Mouse (Mus musculus) cerebellum, adult 2 months (tissue): ENCODE data around the gene Cdca4. TPM values are rescaled to one million over a fixed set of nuclear protein-coding genes. Genes with fewer than 3 reads are reported as not detected.
A peak's percentile ranks its signal among the peaks of the same experiment; 100 is the strongest.

Experiments used
- DNase-seq, 2 experiments: peaks; one replicate each; pipeline ENCODE4 v3.0.0; 2021
- H3K27ac ChIP-seq: fragments of 200-500 bp; 2 replicates; pipeline ENCODE4 v1.5.1; 2012; ENCODE audit warnings: low read length, control low read depth, inconsistent platforms; ENCODE audit not compliant: insufficient read depth
- H3K27me3 ChIP-seq: fragments of 200-500 bp; 2 replicates; pipeline ENCODE4 v1.6.1; 2012; ENCODE audit warnings: inconsistent platforms, mild to moderate bottlenecking, low read length, moderate library complexity; ENCODE audit not compliant: control insufficient read depth, insufficient read depth
- H3K4me1 ChIP-seq: fragments of 200-500 bp; 2 replicates; pipeline ENCODE4 v1.6.1; 2011; ENCODE audit warnings: low read length; ENCODE audit not compliant: control insufficient read depth, insufficient read depth
- H3K4me3 ChIP-seq: fragments of 200-500 bp; replicated peaks from 2 replicates; pipeline ENCODE3; 2011; ENCODE audit warnings: mild to moderate bottlenecking, low read depth, low read length, control low read depth; ENCODE audit not compliant: insufficient read depth
- CTCF ChIP-seq: fragments of 200-500 bp; IDR thresholded peaks from 2 replicates; pipeline ENCODE4 v1.5.1; 2011; ENCODE audit warnings: low read depth, mild to moderate bottlenecking, control low read depth, low read length, moderate library complexity, borderline replicate concordance; ENCODE audit not compliant: insufficient read depth
- POLR2A ChIP-seq: fragments of 200-500 bp; IDR thresholded peaks from 2 replicates; pipeline ENCODE4 v1.6.1; 2011; ENCODE audit warnings: low read length, control low read depth, borderline replicate concordance; ENCODE audit not compliant: insufficient read depth
- WGBS: fragments of 180-500 bp; shearing (Covaris S2); methylation state at CpG from one replicate; pipeline ENCODE4 v1.1.7; 2018; 5-methylcytosine and 5-hydroxymethylcytosine counted together
- polyA plus RNA-seq: library from polyadenylated mRNA; depleted of rRNA; stranded (reverse); fragments of >200 nt; gene quantifications from 2 replicates; pipeline ENCODE4 v1.2.3, GENCODE M21; 2012

The Cdca4 gene
- polyA plus RNA-seq, 1 experiment = 9.3 TPM

DNA sequence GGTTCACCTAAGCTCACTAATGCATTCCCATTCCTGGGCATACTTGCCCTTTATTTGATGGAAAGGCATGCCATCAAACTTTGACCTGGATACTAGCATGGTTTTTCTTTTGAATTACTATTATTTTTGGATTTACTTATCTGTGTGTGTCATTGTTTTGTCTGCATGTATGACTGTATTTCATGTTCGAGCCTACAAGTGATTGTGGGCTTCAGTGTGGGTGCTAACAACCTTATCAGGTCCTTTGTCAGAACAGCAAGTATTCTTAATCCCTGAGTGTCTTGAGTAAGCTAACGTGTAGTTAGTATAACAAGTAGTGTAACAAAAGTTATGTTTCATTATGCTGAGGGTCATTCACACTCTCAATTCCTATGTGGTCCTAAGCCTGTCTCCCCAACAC lies 918 bp upstream of the Cdca4 start:
- Histone ChIP-seq H3K4me3 (peak overlapping the region; percentile 93), H3K4me1 (peaks cover 3% of the 10 kb centered on the region; the same call in 1 of the 2 replicates), H3K27ac (no peak overlapping the region), H3K27me3 (no peaks in the 10 kb centered on the region)
- TF ChIP-seq POLR2A (no peak), CTCF (no peak)
- 23% methylated on average over 2 of the region's 2 CpGs for WGBS
- no peak for DNase-seq

DNA sequence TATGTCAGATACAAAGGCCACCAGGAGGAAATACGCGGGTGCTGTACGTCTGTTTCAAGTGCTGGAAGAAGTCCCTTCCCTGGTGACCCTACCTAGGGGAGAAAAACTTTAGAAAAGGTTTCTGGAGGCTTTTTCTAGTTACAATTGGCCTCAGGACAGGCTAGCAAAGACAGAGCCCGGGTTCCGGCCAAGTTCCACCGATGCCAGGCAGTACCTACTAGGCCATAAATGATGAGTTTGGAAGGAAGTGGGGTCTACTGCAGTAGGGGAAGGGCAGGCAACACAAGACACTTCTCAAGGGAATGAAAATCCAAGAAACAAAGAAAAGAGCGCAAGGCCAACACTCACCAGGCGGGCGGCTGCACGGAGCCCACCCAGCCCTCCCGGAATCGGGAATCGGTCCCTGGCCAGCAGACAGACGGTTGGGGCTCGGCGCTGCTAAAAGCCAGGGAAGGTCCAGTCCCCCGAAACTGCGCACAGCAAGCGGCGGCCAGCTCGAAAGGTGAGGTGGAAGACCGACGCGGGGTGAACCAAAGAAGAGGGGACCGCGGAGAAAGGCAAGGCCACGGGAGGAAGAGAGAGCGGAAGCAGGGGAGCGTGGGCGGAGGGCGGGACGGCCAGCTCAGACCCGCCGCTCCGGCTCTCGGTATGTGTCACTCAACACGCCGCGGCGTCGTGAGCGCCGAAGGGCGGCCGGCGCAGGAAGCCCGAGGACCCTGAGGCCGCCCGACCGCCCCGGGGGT lies 551 bp downstream of the Cdca4 start:
- Histone ChIP-seq H3K4me1 (no peaks in the 10 kb centered on the region; the same call in 1 of the 2 replicates), H3K27me3 (no peaks in the 10 kb centered on the region), H3K27ac (peak overlapping the region; percentile 58), H3K4me3 (peak overlapping the region; percentile 81)
- no peak for DNase-seq
- whole genome bisulfite sequencing = under 1% methylated on average over 51 of the region's 51 CpGs
- TF ChIP-seq CTCF (no peak), POLR2A (no peak)

DNA sequence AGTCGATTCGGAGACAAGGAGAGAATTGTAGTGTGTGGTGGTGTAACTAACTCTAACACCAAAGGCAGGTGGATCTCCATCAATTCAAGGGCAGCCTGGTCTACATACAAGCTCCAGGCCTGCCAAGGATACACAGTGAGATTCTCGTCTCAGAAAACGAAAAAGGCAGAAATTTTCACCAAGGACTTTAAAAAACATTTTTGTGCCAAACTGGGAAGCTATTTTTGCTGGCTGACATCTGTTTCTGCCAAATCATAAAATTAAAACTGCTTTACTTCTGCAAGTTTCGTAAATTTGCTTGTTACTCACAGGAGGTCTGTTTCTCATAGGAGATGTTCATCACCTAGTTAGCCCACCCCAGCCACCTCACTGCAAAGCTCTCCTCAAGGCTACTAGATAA lies 3.3 kb downstream of the Cdca4 start:
- Histone ChIP-seq H3K4me3 (no peak overlapping the region), H3K4me1 (peaks cover 4% of the 10 kb centered on the region; the same call in 1 of the 2 replicates), H3K27me3 (no peaks in the 10 kb centered on the region), H3K27ac (no peak overlapping the region)
- DNase-seq = no peak
- TF ChIP-seq CTCF (no peak), POLR2A (no peak)
- 68% methylated on average over 5 of the region's 5 CpGs for WGBS

DNA sequence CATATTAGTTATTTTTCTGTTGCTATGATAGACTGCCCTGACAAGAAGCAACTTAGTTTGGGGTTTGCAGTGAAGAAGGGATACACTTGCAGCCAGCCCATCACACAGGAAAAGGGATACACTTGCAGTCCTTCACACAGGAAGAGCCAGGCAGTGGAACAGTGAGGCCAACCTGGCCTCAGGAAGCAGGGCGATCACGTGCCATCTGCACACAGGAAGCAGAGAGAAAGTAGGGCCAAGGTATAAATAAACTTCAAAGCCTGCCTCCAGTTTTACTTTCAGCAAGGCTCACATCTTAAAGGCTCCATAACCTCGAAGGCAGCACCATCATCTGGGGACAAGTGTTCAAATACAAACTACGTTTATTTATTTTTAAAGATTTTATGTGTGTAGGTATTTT lies 6.0 kb downstream of the Cdca4 start:
- TF ChIP-seq CTCF = no peak
- no peak for TF ChIP-seq POLR2A
- no peak for DNase-seq
- Histone ChIP-seq H3K4me3 (no peak overlapping the region), H3K27ac (no peak overlapping the region), H3K4me1 (peaks cover 4% of the 10 kb centered on the region; the same call in 1 of the 2 replicates), H3K27me3 (no peaks in the 10 kb centered on the region)
- WGBS = 54% methylated on average over 4 of the region's 4 CpGs

DNA sequence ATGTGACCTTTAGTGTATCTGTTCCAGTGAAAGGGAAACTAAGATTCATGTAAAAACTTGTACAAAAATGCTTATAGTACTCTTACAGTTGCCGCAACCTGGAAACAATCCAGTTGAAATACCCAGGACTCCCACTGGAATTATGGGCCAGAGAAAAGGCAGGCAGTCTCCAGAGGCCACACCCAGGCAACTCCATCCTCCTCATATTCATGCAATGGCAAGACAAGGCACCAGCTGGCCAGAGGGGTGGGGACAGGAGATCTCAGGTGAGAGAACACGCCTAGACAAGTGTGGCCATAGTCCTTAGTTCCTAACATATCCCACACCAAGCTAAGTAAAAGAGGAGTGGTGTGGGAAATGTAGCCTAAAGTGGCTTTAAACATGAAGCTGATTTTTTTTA lies 6.5 kb downstream of the Cdca4 start:
- Histone ChIP-seq H3K4me3 (no peak overlapping the region), H3K4me1 (peaks cover 4% of the 10 kb centered on the region; the same call in 1 of the 2 replicates), H3K27ac (no peak overlapping the region), H3K27me3 (no peaks in the 10 kb centered on the region)
- no peak for DNase-seq
- TF ChIP-seq CTCF = no peak
- TF ChIP-seq POLR2A = no peak
- 61% methylated on average over 2 of the region's 2 CpGs for WGBS

DNA sequence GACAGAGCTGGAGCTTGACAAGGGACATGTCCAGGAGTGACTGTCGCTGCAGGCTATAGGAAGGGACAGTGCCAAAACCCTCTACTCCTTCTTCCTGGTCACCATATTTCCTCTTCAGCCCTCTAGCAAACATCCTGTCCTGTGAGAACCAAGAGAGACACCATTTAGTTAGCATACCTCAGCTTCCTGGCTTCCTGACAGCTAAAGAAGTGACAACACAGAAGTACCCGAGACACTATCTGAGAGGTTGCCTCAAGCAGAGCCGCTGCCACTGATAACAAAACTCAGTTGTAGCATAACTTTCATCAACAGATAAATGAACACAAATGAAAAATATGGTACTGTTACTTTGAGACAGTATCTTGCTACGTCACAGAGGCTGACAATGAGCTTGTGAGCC lies 7.2 kb downstream of the Cdca4 start:
- 64% methylated on average over 4 of the region's 4 CpGs for WGBS
- no peak for TF ChIP-seq POLR2A
- TF ChIP-seq CTCF = no peak

DNA sequence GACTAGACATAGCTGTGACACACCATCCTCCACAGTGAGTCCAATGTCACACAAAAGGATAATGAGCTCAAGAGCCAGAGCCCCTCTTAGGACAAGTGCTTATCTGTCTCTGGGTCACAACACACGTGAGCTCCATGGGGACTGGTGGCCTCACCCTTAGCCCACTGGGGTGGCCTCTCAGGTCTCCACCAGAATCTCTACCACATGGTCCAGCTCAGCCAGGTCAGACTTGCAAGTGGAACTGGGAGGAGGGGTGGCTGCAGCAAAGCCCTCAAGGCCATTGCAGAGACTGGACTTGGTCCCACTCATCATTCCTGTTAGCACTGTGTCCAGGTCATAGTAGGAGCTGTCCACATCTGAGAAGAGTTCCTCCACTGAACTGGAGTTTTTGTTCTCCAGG lies 8.0 kb downstream of the Cdca4 start:
- Histone ChIP-seq H3K27me3 (no peaks in the 10 kb centered on the region), H3K4me1 (peaks cover 4% of the 10 kb centered on the region; the same call in 1 of the 2 replicates), H3K4me3 (no peak overlapping the region), H3K27ac (no peak overlapping the region)
- no peak for DNase-seq
- TF ChIP-seq POLR2A (no peak), CTCF (no peak)
- WGBS = 33% methylated on average over 1 of the region's 1 CpGs

More for the DNA sequence above, 7.2 kb downstream of the Cdca4 start:
- H3K27me3 ChIP-seq = no peaks in the 10 kb centered on the region
- H3K27ac ChIP-seq = no peak overlapping the region
- no peak for DNase-seq
- peaks cover 4% of the 10 kb centered on the region; the same call in 1 of the 2 replicates for H3K4me1 ChIP-seq
- no peak overlapping the region for H3K4me3 ChIP-seq

DNA sequence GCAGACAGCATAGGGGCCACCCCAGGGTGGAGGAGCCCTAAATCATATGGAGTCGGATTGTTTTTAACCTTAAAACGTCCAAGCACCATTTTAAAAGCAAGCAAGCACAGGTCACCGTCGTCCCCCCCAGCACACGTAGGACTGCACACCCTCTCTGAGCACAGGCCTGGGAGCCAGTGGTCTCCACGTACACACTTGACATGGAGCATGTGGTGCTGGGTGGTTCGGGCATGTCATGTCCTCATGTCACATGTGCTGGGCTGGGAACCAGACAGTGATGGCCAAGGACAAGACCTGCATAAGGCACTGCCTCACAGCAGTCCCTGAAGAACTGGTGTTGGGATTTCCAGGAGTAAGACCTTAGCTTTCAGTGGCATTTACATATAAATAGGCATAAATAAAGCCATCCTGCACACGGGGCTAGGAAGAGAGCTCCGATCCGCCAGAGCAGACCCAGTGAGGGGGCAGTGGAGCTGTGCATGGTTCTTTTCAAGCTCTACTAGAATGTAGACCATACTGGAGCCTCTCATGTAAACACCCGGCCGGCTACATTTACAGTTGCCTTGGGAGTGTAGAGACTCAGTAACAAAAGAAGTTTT lies 8.7 kb downstream of the Cdca4 start:
- DNase-seq = no peak
- H3K4me3 ChIP-seq = no peak overlapping the region
- 69% methylated on average over 12 of the region's 12 CpGs for WGBS
- H3K27ac ChIP-seq = no peak overlapping the region
- TF ChIP-seq POLR2A (no peak), CTCF (no peak)
- no peaks in the 10 kb centered on the region for H3K27me3 ChIP-seq
- H3K4me1 ChIP-seq = peaks cover 4% of the 10 kb centered on the region; the same call in 1 of the 2 replicates
